Mouse (Mus musculus) erythroblast, embryonic 14.5 days (primary cell): ENCODE data around the gene Riok1.

ENCODE experiments used
- GATA1 ChIP-seq: IDR thresholded peaks from 2 replicates; pipeline ENCODE4 v1.6.1; 2012; ENCODE audit warnings: low read length, inconsistent platforms, mixed read lengths
- TAL1 ChIP-seq: IDR thresholded peaks from 3 replicates; pipeline ENCODE4 v1.6.1; 2012; ENCODE audit warnings: low read length, inconsistent platforms, mixed read lengths

- no peak for TF ChIP-seq GATA1
- TF ChIP-seq TAL1, result no peak
Observed at GRCm38 (mm10) chr13:38080014-38080413, 43.2 kb downstream of the Riok1 start.
